Mouse (Mus musculus) Muller cell, postnatal 12 days (primary cell): ENCODE measurements around the gene Klhl26.

ENCODE experiments used
- DNase-seq: peaks from one replicate; pipeline ENCODE4 v3.0.0-alpha.2; 2015; ENCODE audit errors: inconsistent ontology term

Gene Klhl26

GRCm38 (mm10) chr8:70414310-70414946 is 62.3 kb downstream of the Klhl26 start:
- no peak for DNase-seq

GRCm38 (mm10) chr8:70410281-70410680 is 66.5 kb downstream of the Klhl26 start:
- DNase-seq, result no peak

- no peak for DNase-seq
Measured at GRCm38 (mm10) chr8:70409455-70409871, 67.3 kb downstream of the Klhl26 start.

GRCm38 (mm10) chr8:70409019-70409418 is 67.7 kb downstream of the Klhl26 start:
- no peak for DNase-seq

- no peak for DNase-seq
Measured at GRCm38 (mm10) chr8:70408301-70408700, 68.5 kb downstream of the Klhl26 start.

- no peak for DNase-seq
Measured at GRCm38 (mm10) chr8:70406427-70407069, 70.2 kb downstream of the Klhl26 start.

- DNase-seq, result no peak
Measured at GRCm38 (mm10) chr8:70405189-70405588, 71.6 kb downstream of the Klhl26 start.

- DNase-seq, result no peak
Measured at GRCm38 (mm10) chr8:70404212-70404611, 72.6 kb downstream of the Klhl26 start.
